Mouse (Mus musculus) forebrain, embryonic 10.5 days (tissue): ENCODE data around the gene Emc6. TPM values are rescaled to one million over a fixed set of nuclear protein-coding genes. Genes with fewer than 3 reads are reported as not detected.

ENCODE experiments used
- DNase-seq: peaks from one replicate; pipeline ENCODE4 v3.0.0-alpha.2; 2017; ENCODE audit warnings: low spot score; ENCODE audit errors: extremely low spot score
- H3K27ac ChIP-seq: fragments of 300-500 bp; sonication (generic); 2 replicates; pipeline ENCODE4 v1.5.1; 2016; ENCODE audit warnings: mild to moderate bottlenecking
- H3K27me3 ChIP-seq: fragments of 300-500 bp; sonication (generic); 2 replicates; pipeline ENCODE4 v1.6.1; 2016; ENCODE audit warnings: mild to moderate bottlenecking; ENCODE audit not compliant: poor library complexity, severe bottlenecking
- H3K36me3 ChIP-seq: fragments of 300-500 bp; sonication (generic); replicated peaks from 2 replicates; pipeline ENCODE4 v1.6.1; 2016; ENCODE audit warnings: mild to moderate bottlenecking, moderate library complexity
- H3K4me1 ChIP-seq: fragments of 300-500 bp; sonication (generic); 2 replicates; pipeline ENCODE4 v1.6.1; 2016
- H3K4me3 ChIP-seq: fragments of 300-500 bp; sonication (generic); 2 replicates; pipeline ENCODE4 v1.5.1; 2016; ENCODE audit warnings: mild to moderate bottlenecking, moderate library complexity
- H3K9me3 ChIP-seq: fragments of 300-500 bp; sonication (generic); 2 replicates; pipeline ENCODE4 v1.6.1; 2016; ENCODE audit warnings: mild to moderate bottlenecking, moderate library complexity
- whole genome bisulfite sequencing: fragments of 180-500 bp; shearing (Covaris S2); methylation state at CpG from one replicate; pipeline ENCODE4 v1.1.7; 2016; 5-methylcytosine and 5-hydroxymethylcytosine counted together
- polyA plus RNA-seq: library from polyadenylated mRNA; unstranded; fragments of >200 nt; fragmentation: Nextera tagmentation; extraction: Ambion mirVana; gene quantifications from 2 replicates; pipeline ENCODE4 v1.2.1, GENCODE M21; 2016

Gene Emc6
- polyA plus RNA-seq, 1 experiment from 2014 or later = 138 TPM

DNA sequence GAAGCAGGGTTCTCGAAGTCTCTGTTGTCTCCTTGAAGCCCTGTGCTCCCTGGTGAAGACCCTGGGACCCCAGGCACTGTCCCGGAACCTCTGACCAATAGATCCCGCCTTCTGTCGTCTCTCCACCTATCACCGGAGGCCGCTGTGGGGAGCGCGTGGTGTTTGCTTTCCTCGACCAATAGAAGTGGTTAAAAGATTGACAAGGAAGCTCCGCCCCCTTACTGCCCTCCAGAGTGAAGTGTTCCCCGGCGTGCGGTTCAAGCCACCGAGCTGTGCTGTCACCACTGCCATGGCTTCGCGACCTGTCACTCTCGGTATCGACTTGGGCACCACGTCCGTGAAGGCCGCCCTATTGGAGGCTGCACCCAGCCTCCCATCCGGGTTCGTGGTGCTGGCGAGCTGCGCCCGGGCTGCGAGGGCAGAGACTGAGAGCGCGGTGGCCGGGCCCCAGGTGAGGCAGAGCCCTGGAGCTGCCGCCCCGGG is 22.4 kb upstream of the Emc6 start, which contains the start of gene Shpk:
TSS of gene Shpk (plus strand) at position 231 of the 483 bp plus-strand sequence.
- H3K4me3 ChIP-seq = peak within 1 kb of the TSS; percentile 78
- peaks cover 20% of the 10 kb centered on the region for H3K4me1 ChIP-seq
- peaks cover 16% of the 10 kb centered on the region for H3K27me3 ChIP-seq
- WGBS = 0% methylated on average over 32 of the region's 32 CpGs
- H3K9me3 ChIP-seq = no peaks in the 10 kb centered on the region
- H3K27ac ChIP-seq = peak within 1 kb of the TSS; percentile 81
- DNase-seq = peak; percentile 92
- H3K36me3 ChIP-seq = peaks cover 8% of the 10 kb centered on the region; the same call in 1 of the 2 replicates

DNA sequence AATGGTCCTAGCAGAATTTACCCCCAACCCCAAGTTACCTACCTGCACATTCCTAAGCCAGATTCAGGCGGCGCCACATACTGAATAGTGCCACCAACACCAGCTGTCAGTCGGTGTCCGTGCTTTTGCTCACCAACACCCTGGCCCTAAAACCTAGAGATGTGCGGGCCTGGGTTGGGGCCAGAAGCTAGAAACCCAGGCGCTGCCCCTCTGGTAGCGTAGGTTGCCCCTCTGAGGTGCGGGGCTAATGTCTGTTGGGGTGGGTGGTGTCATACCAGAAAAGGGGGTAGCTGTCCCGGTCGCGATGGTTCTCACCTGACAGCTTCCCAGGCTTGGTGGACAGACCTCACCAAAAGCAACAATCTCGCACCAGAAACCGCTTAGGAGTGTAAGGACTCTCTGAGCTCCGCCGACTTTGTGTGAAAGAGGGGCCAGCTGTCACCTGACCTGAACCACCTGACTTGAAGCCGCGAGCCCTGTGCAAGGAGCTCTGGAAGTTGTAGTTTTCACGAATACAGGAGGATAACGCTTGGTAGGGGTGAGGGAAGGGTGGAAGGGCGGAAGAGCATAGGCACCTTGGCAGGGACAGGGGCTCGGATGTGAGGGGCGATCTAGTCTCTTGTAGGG is 21.9 kb upstream of the Emc6 start, which contains the start of gene Ctns:
TSS of gene Ctns (minus strand) at position 440 of the 627 bp plus-strand sequence.
- H3K27ac ChIP-seq = peak within 1 kb of the TSS; percentile 81
- H3K9me3 ChIP-seq = no peaks in the 10 kb centered on the region
- DNase-seq = peak; percentile 86
- WGBS = 2% methylated on average over 22 of the region's 22 CpGs
- H3K36me3 ChIP-seq = peaks cover 8% of the 10 kb centered on the region; the same call in 1 of the 2 replicates
- H3K27me3 ChIP-seq = peaks cover 16% of the 10 kb centered on the region
- H3K4me3 ChIP-seq = peak within 1 kb of the TSS; percentile 78
- peaks cover 20% of the 10 kb centered on the region for H3K4me1 ChIP-seq

- WGBS = 8% methylated on average over 1 of the region's 1 CpGs
- peaks cover 16% of the 10 kb centered on the region for H3K27me3 ChIP-seq
- H3K4me3 ChIP-seq = peak overlapping the region; percentile 78
- H3K36me3 ChIP-seq = peaks cover 8% of the 10 kb centered on the region; the same call in 1 of the 2 replicates
- H3K27ac ChIP-seq = no peak overlapping the region
- H3K4me1 ChIP-seq = peaks cover 20% of the 10 kb centered on the region
- DNase-seq = no peak
- H3K9me3 ChIP-seq = no peaks in the 10 kb centered on the region
Measured at GRCm38 (mm10) chr11:73198190-73198589, 21.4 kb upstream of the Emc6 start.

DNA sequence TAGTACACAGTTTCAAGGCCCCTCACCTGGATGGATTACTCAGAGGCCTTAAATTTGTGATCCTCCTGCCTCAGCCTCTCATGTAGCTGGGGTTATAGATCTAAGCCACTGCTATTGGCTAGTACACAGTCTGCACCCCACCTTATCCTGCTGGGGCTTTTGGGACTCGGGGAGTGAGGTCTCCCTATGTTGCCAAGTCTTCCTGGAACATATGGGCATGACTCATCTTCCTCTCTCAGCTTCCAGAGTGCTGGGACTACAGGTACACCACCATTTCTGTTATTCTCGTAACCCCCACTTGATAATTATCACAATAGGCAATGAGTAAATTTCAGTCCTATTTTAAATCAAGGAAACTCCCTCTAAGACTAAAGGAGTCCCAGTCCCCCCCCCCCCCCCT is 17.6 kb upstream of the Emc6 start:
- no peaks in the 10 kb centered on the region for H3K9me3 ChIP-seq
- no peak for DNase-seq
- H3K4me3 ChIP-seq = no peak overlapping the region
- no peaks in the 10 kb centered on the region for H3K27me3 ChIP-seq
- 83% methylated on average over 2 of the region's 2 CpGs for WGBS
- peaks cover 14% of the 10 kb centered on the region for H3K4me1 ChIP-seq
- no peak overlapping the region for H3K27ac ChIP-seq
- peaks cover 32% of the 10 kb centered on the region for H3K36me3 ChIP-seq

GRCm38 (mm10) chr11:73193047-73193446 is 16.2 kb upstream of the Emc6 start:
- Histone ChIP-seq H3K9me3 (no peaks in the 10 kb centered on the region), H3K36me3 (peaks cover 41% of the 10 kb centered on the region)
- 88% methylated on average over 6 of the region's 6 CpGs for WGBS

GRCm38 (mm10) chr11:73187231-73187630 is 10.4 kb upstream of the Emc6 start:
- 86% methylated on average over 6 of the region's 6 CpGs for WGBS
- Histone ChIP-seq H3K27ac (no peak overlapping the region), H3K36me3 (peaks cover 80% of the 10 kb centered on the region), H3K27me3 (no peaks in the 10 kb centered on the region), H3K4me1 (no peaks in the 10 kb centered on the region), H3K4me3 (no peak overlapping the region), H3K9me3 (no peaks in the 10 kb centered on the region)
- no peak for DNase-seq

More at GRCm38 (mm10) chr11:73193047-73193446, 16.2 kb upstream of the Emc6 start:
- Histone ChIP-seq H3K4me1 (peaks cover 5% of the 10 kb centered on the region), H3K4me3 (no peak overlapping the region), H3K27ac (no peak overlapping the region), H3K27me3 (no peaks in the 10 kb centered on the region)
- no peak for DNase-seq

GRCm38 (mm10) chr11:73185872-73186615 is 9.2 kb upstream of the Emc6 start:
- no peak overlapping the region for H3K4me3 ChIP-seq
- no peak overlapping the region for H3K27ac ChIP-seq
- DNase-seq = no peak
- peaks cover 76% of the 10 kb centered on the region for H3K36me3 ChIP-seq
- H3K27me3 ChIP-seq = no peaks in the 10 kb centered on the region
- WGBS = 92% methylated on average over 10 of the region's 10 CpGs
- no peaks in the 10 kb centered on the region for H3K4me1 ChIP-seq
- no peaks in the 10 kb centered on the region for H3K9me3 ChIP-seq

DNA sequence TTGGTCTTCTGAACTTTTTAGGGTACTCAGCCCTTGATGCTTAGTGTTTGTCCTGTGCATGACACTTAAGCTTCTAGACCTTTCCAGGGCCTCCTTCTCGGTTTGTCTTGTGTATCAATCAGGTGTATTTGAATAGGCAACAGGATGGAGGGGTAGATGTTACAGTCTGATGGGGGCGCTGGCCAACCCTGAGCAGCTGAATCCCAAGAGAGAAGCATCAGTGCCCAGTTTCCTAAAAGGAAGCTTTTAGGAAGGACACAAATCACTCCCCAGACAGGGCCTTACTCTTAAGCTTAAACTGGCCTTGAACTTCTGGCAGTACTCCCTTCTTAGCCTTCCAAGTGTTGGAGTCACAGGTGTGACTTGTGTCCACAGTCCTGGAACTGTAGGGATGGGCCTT is 1.1 kb upstream of the Emc6 start:
- Histone ChIP-seq H3K27me3 (no peaks in the 10 kb centered on the region), H3K4me3 (peak overlapping the region; percentile 73), H3K4me1 (peaks cover 28% of the 10 kb centered on the region), H3K27ac (peak overlapping the region; percentile 91), H3K9me3 (no peaks in the 10 kb centered on the region), H3K36me3 (peaks cover 35% of the 10 kb centered on the region)
- 2% methylated on average over 2 of the region's 2 CpGs for WGBS
- no peak for DNase-seq

DNA sequence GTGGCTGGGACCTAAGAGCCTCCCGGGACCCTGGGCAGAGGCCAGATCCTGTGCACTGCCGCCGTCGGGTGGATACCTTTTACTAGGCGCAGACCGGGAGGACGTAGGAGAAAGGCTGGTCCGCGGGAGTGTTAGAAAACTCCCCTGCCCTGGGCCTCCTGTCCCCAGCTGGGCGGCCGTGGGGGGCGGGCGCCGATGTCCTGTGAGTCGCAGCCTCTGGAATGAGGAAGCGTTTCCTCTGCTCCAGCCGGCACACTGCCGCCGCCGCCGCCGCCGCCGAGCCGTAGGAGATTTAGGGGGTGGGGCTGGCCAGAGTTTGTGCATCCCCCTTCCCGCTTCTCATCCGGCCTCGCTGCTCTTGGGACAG is 655 bp upstream of the Emc6 start:
- peak overlapping the region; percentile 73 for H3K4me3 ChIP-seq
- H3K9me3 ChIP-seq = no peaks in the 10 kb centered on the region
- H3K27me3 ChIP-seq = no peaks in the 10 kb centered on the region
- WGBS = 1% methylated on average over 28 of the region's 28 CpGs
- peak overlapping the region; percentile 91 for H3K27ac ChIP-seq
- peaks cover 36% of the 10 kb centered on the region for H3K36me3 ChIP-seq
- DNase-seq = peak; percentile 73
- H3K4me1 ChIP-seq = peaks cover 28% of the 10 kb centered on the region

GRCm38 (mm10) chr11:73176186-73176585 is 651 bp downstream of the Emc6 start:
- H3K4me3 ChIP-seq = peak overlapping the region; percentile 73
- peak overlapping the region; percentile 91 for H3K27ac ChIP-seq
- H3K9me3 ChIP-seq = no peaks in the 10 kb centered on the region
- H3K36me3 ChIP-seq = peaks cover 44% of the 10 kb centered on the region
- no peak for DNase-seq
- H3K4me1 ChIP-seq = peaks cover 28% of the 10 kb centered on the region
- H3K27me3 ChIP-seq = no peaks in the 10 kb centered on the region
- WGBS = 1% methylated on average over 15 of the region's 15 CpGs

DNA sequence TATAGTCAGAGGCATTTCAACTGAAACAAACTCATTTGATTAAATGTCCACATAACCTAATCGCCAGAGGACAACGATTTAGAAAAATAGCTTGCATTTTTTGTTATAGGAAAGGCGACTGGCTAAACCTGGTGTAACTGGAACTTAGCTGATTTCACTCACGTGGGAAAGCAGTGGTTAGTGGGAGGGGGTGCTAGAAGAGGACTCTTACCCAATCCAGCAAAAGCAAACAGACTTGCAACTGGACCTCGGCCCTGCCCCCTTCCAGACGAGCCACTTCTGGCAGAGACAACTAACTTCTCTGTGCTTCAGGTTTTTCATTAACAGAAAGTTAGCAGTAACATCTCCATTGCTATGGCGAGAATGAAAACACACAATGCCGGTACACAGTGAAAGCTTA is 1.2 kb downstream of the Emc6 start:
- H3K4me1 ChIP-seq = peaks cover 28% of the 10 kb centered on the region
- no peaks in the 10 kb centered on the region for H3K27me3 ChIP-seq
- H3K27ac ChIP-seq = no peak overlapping the region
- peak overlapping the region; percentile 73 for H3K4me3 ChIP-seq
- no peak for DNase-seq
- WGBS = 55% methylated on average over 8 of the region's 8 CpGs
- H3K36me3 ChIP-seq = peaks cover 47% of the 10 kb centered on the region
- no peaks in the 10 kb centered on the region for H3K9me3 ChIP-seq

- H3K4me1 ChIP-seq = peaks cover 13% of the 10 kb centered on the region
- no peak overlapping the region for H3K4me3 ChIP-seq
- H3K9me3 ChIP-seq = no peaks in the 10 kb centered on the region
- peaks cover 52% of the 10 kb centered on the region for H3K36me3 ChIP-seq
- H3K27me3 ChIP-seq = no peaks in the 10 kb centered on the region
- H3K27ac ChIP-seq = no peak overlapping the region
- no peak for DNase-seq
- WGBS = 83% methylated on average over 5 of the region's 5 CpGs
Measured at GRCm38 (mm10) chr11:73172186-73172585, 4.7 kb downstream of the Emc6 start.

DNA sequence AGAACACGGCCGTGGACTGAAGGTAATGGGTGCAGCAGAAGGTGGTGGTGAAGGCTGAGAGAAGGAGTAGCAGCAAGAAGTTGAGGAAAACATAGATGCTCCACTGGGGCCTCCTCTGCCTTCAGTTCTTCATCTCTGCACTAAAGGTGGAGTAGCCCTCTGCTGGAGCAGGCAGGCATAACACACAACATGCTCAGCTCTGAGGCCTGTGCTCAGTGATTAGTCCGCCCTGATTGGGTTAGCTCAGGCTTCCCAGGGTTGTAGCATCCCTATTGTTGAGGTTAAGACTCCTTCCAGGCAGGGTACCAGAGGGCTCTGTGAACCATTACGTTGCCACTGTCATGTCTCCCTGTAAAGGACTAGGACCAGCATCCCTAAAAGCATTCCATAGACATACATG is 7.6 kb downstream of the Emc6 start:
- Histone ChIP-seq H3K9me3 (no peaks in the 10 kb centered on the region), H3K27me3 (no peaks in the 10 kb centered on the region), H3K36me3 (peaks cover 42% of the 10 kb centered on the region), H3K4me1 (0 out of 2 replicates have a peak, but pooled peaks cover 5% of the 10 kb centered on the region), H3K4me3 (no peak overlapping the region), H3K27ac (no peak overlapping the region)
- DNase-seq = peak; percentile 53
- WGBS = 39% methylated on average over 4 of the region's 4 CpGs
